Mouse (Mus musculus) testis, adult 2 months (tissue): Measurements from ENCODE around the gene Abcb8. TPM values are rescaled to one million over a fixed set of nuclear protein-coding genes. Genes with fewer than 3 reads are reported as not detected.
A peak's percentile ranks its signal among the peaks of the same experiment; 100 is the strongest.
"Not testable (repeated sequence)": the region's sequence is repeated elsewhere in the genome, so short reads cannot be mapped to it uniquely, and the experiment has no call there.

Source experiments
- H3K27ac ChIP-seq: fragments of 200-500 bp; 2 replicates; pipeline ENCODE4 v1.5.1; 2012; ENCODE audit warnings: low read depth, low read length; ENCODE audit not compliant: control insufficient read depth, insufficient read depth
- H3K27me3 ChIP-seq: fragments of 200-500 bp; 2 replicates; pipeline ENCODE4 v1.6.1; 2012; ENCODE audit warnings: mild to moderate bottlenecking, low read length, moderate library complexity; ENCODE audit not compliant: control insufficient read depth, insufficient read depth
- H3K36me3 ChIP-seq: fragments of 200-500 bp; 2 replicates; pipeline ENCODE4 v1.6.1; 2012; ENCODE audit warnings: mild to moderate bottlenecking, low read length; ENCODE audit not compliant: control insufficient read depth, insufficient read depth
- H3K4me1 ChIP-seq: fragments of 200-500 bp; 2 replicates; pipeline ENCODE4 v1.6.1; 2012; ENCODE audit warnings: low read length; ENCODE audit not compliant: control insufficient read depth, insufficient read depth
- H3K4me3 ChIP-seq: fragments of 200-500 bp; 2 replicates; pipeline ENCODE4 v1.5.1; 2012; ENCODE audit warnings: low read depth, mild to moderate bottlenecking, low read length, moderate library complexity, mixed read lengths; ENCODE audit not compliant: control insufficient read depth
- CTCF ChIP-seq: fragments of 200-500 bp; IDR thresholded peaks from 2 replicates; pipeline ENCODE4 v1.5.1; 2012; ENCODE audit warnings: low read depth, mild to moderate bottlenecking, inconsistent platforms, low read length, moderate library complexity; ENCODE audit not compliant: control insufficient read depth, insufficient read depth, insufficient replicate concordance
- POLR2A ChIP-seq: fragments of 200-500 bp; IDR thresholded peaks from 2 replicates; pipeline ENCODE4 v1.6.1; 2012; ENCODE audit warnings: low read depth, mild to moderate bottlenecking, inconsistent platforms, low read length, moderate library complexity; ENCODE audit not compliant: control insufficient read depth
- polyA plus RNA-seq: library from polyadenylated mRNA; depleted of rRNA; stranded (reverse); fragments of >200 nt; gene quantifications from 2 replicates; pipeline ENCODE4 v1.2.3, GENCODE M21; 2012

The Abcb8 gene
- polyA plus RNA-seq, 1 experiment = 28.1 TPM

DNA sequence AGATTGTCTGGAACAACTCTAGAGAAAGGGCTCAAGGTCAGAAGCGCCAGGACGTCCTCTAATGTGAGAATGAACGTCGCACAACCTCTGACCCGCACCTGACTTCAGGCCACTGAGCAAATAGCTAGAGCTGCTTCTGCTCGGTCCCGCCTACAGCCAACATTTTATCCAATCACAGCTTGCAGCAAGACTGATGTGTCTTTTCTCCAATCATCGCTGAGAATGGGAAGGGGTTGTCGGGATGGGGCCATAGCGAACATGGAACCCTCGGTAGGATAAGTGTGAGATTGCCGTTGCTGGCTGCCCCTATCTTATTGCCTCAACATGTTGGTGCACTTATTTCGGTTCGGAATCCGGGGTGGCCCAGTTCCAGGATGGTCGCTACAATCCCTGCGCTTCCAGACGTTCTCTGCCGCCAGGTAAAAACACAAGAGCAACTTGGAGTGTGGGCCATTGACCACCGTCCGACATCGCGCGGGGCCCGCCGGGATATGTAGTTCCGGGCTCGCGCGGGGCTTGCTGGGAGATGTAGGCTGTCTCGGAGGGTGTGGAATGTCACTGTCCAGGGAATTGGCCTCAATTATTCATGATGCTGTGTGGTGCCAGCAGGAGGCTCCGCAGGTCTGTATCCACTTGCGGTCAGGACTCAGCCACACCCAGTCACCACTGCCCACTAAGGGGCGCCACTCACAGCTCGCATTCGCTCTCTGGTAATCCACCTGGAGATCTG lies 867 bp downstream of the Abcb8 start:
- TF ChIP-seq POLR2A = peak; percentile 74; the same call in 1 of the 2 replicates
- TF ChIP-seq CTCF = peak; percentile 49; the same call in 1 of the 2 replicates
- H3K4me3 ChIP-seq = peak overlapping the region; percentile 97
- H3K4me1 ChIP-seq = peaks cover 9% of the 10 kb centered on the region
- H3K36me3 ChIP-seq = no peaks in the 10 kb centered on the region
- H3K27ac ChIP-seq = peak overlapping the region; percentile 99
- no peaks in the 10 kb centered on the region for H3K27me3 ChIP-seq

DNA sequence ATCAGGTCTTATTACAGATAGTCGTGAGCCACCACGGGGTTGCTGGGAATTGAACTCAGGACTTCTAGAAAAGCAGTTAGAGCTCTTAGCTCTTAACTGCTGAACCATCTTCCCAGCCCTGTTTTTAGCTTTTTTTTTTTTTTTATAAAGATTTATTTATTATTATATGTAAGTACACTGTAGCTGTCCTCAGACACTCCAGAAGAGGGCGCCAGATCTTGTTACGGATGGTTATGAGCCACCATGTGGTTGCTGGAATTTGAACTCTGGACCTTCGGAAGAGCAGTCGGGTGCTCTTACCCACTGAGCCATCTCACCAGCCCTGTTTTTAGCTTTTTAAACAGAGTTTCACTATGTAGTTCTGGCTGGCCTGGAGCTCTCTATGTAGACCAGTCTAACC lies 2.8 kb downstream of the Abcb8 start:
- not testable (repeated sequence) for H3K4me1 ChIP-seq, H3K27ac ChIP-seq, H3K27me3 ChIP-seq

DNA sequence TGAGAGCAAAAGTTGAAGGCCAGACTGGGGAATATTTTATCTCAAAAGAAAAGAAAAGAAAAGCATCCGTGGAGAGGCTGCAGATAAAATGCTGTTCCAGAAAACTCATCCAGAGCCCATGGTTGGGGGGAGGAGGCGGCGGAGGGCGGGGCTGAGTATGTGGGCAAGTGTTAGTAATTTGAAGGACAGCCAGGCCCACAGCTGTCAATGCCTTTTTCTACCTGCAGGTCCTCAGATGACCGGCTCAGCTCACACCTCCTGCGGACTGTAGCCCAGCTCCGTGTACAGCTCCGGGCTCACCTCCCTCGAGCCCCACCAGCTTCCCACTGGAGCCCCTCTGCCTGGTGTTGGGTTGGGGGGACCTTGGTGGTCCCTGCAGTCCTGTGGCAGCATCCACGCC lies 6.2 kb downstream of the Abcb8 start:
- no peak for TF ChIP-seq CTCF
- no peak for TF ChIP-seq POLR2A
- H3K4me3 ChIP-seq = no peak overlapping the region
- H3K27ac ChIP-seq = no peak overlapping the region
- no peaks in the 10 kb centered on the region; the same call in 1 of the 2 replicates for H3K4me1 ChIP-seq
- no peaks in the 10 kb centered on the region; the same call in 1 of the 2 replicates for H3K36me3 ChIP-seq
- H3K27me3 ChIP-seq = no peaks in the 10 kb centered on the region

More for the DNA sequence above, 2.8 kb downstream of the Abcb8 start:
- H3K36me3 ChIP-seq, H3K4me3 ChIP-seq: not testable (repeated sequence)

DNA sequence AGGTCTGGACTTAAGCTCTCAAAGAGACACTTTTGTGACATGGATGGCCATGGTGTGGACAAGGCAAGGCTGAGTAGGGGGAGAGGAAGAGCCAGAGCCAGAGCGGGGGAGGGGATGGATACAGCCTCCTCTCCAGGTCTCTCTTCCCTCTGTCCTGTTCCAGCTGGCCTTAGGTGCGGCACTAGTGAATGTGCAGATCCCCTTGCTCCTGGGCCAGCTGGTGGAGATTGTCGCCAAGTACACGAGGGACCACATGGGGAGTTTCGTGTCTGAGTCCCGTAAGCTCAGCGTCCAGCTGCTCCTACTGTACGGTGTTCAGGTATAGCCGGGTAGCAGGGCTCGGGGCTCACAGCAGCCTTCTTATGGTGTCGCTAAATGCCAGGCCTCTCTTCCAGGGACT lies 6.9 kb downstream of the Abcb8 start:
- H3K27ac ChIP-seq = no peak overlapping the region
- TF ChIP-seq POLR2A (no peak), CTCF (no peak)
- no peak overlapping the region for H3K4me3 ChIP-seq
- H3K4me1 ChIP-seq = no peaks in the 10 kb centered on the region
- H3K27me3 ChIP-seq = no peaks in the 10 kb centered on the region
- H3K36me3 ChIP-seq = no peaks in the 10 kb centered on the region; the same call in 1 of the 2 replicates

DNA sequence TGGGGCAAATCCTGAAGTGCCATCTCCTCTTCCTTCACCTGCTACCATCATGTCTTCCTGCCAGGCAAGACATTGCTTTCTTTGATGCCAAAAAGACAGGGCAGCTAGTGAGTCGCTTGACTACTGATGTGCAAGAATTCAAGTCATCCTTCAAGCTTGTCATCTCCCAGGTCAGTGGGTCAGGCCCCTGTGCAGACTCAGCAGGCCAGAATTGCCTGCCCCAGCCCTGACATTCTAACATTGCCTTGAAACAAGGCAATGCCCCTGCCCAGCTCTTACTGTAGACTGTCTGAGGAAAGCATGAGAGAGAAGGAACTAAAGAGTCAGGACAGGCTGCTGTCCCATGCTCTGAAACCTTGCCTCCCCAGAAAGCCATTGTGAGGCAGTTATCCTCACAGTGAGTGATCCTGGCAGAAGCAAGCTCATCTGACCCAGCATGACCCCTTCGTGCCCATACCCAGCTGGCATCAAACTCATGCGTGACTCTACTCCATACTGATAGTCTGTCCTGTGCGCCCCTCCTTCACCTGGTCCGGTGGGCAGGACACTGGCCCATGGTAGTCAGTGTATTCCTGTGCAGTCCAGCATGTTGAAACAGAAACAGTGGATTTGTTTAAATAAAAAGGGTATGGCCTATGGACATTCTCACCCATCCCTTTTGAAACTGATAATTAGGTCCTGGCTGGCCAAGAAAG lies 7.6 kb downstream of the Abcb8 start:
- Histone ChIP-seq H3K4me1 (no peaks in the 10 kb centered on the region), H3K4me3 (no peak overlapping the region), H3K27ac (no peak overlapping the region), H3K27me3 (no peaks in the 10 kb centered on the region), H3K36me3 (no peaks in the 10 kb centered on the region; the same call in 1 of the 2 replicates)
- no peak for TF ChIP-seq CTCF
- TF ChIP-seq POLR2A = no peak

DNA sequence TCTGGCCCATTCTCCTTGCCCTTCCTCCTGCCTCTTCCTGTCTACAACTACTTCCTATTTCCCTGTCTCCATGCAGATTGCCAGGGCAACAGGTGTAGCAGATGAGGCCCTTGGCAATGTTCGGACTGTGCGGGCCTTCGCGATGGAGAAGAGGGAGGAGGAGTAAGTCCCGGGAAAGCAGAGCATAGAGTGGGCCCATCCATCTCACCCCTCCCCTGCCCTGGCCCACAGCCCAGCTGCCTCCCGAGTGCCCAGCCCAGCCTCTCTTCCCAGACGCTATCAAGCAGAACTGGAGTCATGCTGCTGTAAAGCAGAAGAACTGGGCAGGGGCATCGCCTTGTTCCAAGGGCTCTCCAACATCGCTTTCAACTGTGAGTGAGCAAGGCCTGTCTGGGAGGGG lies 8.5 kb downstream of the Abcb8 start:
- H3K4me3 ChIP-seq = no peak overlapping the region
- no peaks in the 10 kb centered on the region for H3K4me1 ChIP-seq
- H3K36me3 ChIP-seq = no peaks in the 10 kb centered on the region; the same call in 1 of the 2 replicates
- TF ChIP-seq CTCF (no peak), POLR2A (no peak)
- no peak overlapping the region for H3K27ac ChIP-seq
- H3K27me3 ChIP-seq = no peaks in the 10 kb centered on the region

DNA sequence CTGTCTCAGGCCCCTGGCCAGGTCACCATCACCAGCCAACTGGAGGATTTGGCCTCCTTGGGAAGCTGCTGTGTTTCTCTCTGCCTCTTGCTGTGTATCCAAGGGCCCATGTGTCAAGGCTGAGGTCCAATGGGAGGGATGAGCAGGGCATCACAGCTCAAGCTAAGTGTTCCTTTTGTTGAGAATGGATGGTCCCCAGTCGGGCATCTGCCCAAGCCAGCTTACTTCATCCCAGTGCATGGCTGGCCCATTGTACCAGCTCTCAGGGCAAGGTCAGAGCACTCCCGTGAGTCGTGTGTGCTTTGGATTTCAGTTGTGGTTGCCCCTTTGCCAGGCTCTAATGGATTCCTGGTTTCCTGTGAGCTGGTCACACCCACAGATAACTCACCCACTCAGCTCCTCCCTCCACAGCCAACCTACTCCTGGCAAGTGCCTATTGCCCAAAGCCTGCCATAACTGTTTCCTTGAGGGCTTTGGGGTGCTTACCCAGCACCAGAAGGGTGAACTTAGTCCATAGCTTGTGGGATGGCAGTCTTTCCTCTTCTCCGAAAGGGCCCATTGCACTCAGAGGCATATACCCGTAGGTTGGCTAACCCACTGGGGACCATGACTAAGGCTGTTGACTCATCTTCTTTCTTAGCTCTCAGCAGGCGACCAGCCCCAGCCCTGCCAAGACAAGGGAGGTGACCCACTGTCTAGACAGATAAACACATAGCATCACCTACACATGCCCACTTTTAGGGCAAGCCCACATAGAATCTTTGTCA lies 11.3 kb downstream of the Abcb8 start:
- no peak overlapping the region for H3K27ac ChIP-seq
- H3K4me1 ChIP-seq = no peaks in the 10 kb centered on the region
- TF ChIP-seq POLR2A = no peak
- no peak for TF ChIP-seq CTCF
- H3K4me3 ChIP-seq = no peak overlapping the region
- no peaks in the 10 kb centered on the region for H3K27me3 ChIP-seq
- no peaks in the 10 kb centered on the region; the same call in none of the 2 replicates for H3K36me3 ChIP-seq
